Mouse (Mus musculus): Measurements from ENCODE around the gene Slc22a3. TPM values are rescaled to one million over a fixed set of nuclear protein-coding genes. Genes with fewer than 3 reads are reported as not detected.

Slc22a3 gene
- polyA plus RNA-seq, 1 experiment from 2014 or later: 0.05 TPM

- Histone ChIP-seq H3K4me1 (replicated peaks; ENCODE audit: control insufficient read depth, insufficient read depth) (no peaks in the 10 kb centered on the region; the same call in 1 of the 2 replicates), H3K9me3 (ENCODE audit: control insufficient read depth, low read length) (no peaks in the 10 kb centered on the region), H3K36me3 (ENCODE audit: control insufficient read depth, insufficient read depth, low read length) (no peaks in the 10 kb centered on the region), H3K4me3 (ENCODE audit: low read depth, low read length) (no peak overlapping the region), H3K27me3 (ENCODE audit: control insufficient read depth, insufficient read depth, low read length) (no peaks in the 10 kb centered on the region), H3K27ac (replicated peaks) (no peak overlapping the region), H3K9ac (ENCODE audit: low read length) (no peak overlapping the region), H3K4me2 (replicated peaks; ENCODE audit: low read depth) (no peak overlapping the region)
- DNase-seq (ENCODE audit: low spot score): no peak
- TF ChIP-seq EP300 (optimal IDR thresholded peaks at IDR 0.05): no peak
- ATAC-seq (ENCODE audit: low FRiP score, low TSS enrichment): no peak
- WGBS: 56% methylated on average over 3 of the region's 3 CpGs
Measured at GRCm38 (mm10) chr17:12373601-12374144, 133.8 kb downstream of the Slc22a3 start.

- H3K4me2 ChIP-seq (replicated peaks; ENCODE audit: low read depth): peak overlapping the region; percentile 40
- no peaks in the 10 kb centered on the region for H3K36me3 ChIP-seq (ENCODE audit: control insufficient read depth, insufficient read depth, low read length)
- no peak overlapping the region for H3K9ac ChIP-seq (ENCODE audit: low read length)
- no peak for TF ChIP-seq EP300 (optimal IDR thresholded peaks at IDR 0.05)
- TF ChIP-seq CTCF (IDR thresholded peaks at IDR 0.05; ENCODE audit: low read depth): peak; percentile 92
- no peak overlapping the region for H3K27ac ChIP-seq (replicated peaks)
- DNase-seq (ENCODE audit: low spot score) (peak; percentile 79), ATAC-seq (ENCODE audit: low FRiP score, low TSS enrichment) (peak; percentile 55)
- WGBS: 14% methylated on average over 4 of the region's 4 CpGs
- H3K4me3 ChIP-seq (ENCODE audit: low read depth, low read length): no peak overlapping the region
- H3K9me3 ChIP-seq (ENCODE audit: control insufficient read depth, low read length): no peaks in the 10 kb centered on the region
- no peaks in the 10 kb centered on the region; the same call in 1 of the 2 replicates for H3K4me1 ChIP-seq (replicated peaks; ENCODE audit: control insufficient read depth, insufficient read depth)
- no peaks in the 10 kb centered on the region for H3K27me3 ChIP-seq (ENCODE audit: control insufficient read depth, insufficient read depth, low read length)
Measured at GRCm38 (mm10) chr17:12372021-12372420, 135.5 kb downstream of the Slc22a3 start.

- peak; percentile 51 for DNase-seq (ENCODE audit: low spot score)
Measured at GRCm38 (mm10) chr17:12371310-12371925, 136.1 kb downstream of the Slc22a3 start.

GRCm38 (mm10) chr17:12370289-12370688, 137.2 kb downstream of the Slc22a3 start:
- Histone ChIP-seq H3K36me3 (ENCODE audit: control insufficient read depth, insufficient read depth, low read length) (no peaks in the 10 kb centered on the region), H3K4me2 (replicated peaks; ENCODE audit: low read depth) (no peak overlapping the region), H3K9ac (ENCODE audit: low read length) (no peak overlapping the region), H3K9me3 (ENCODE audit: control insufficient read depth, low read length) (no peaks in the 10 kb centered on the region), H3K27me3 (ENCODE audit: control insufficient read depth, insufficient read depth, low read length) (no peaks in the 10 kb centered on the region), H3K4me3 (ENCODE audit: low read depth, low read length) (no peak overlapping the region), H3K4me1 (replicated peaks; ENCODE audit: control insufficient read depth, insufficient read depth) (no peaks in the 10 kb centered on the region; the same call in 1 of the 2 replicates), H3K27ac (replicated peaks) (no peak overlapping the region)
- 62% methylated on average over 4 of the region's 4 CpGs for WGBS
- DNase-seq (ENCODE audit: low spot score) (no peak), ATAC-seq (ENCODE audit: low FRiP score, low TSS enrichment) (peak; percentile 73)
- TF ChIP-seq CTCF (IDR thresholded peaks at IDR 0.05; ENCODE audit: low read depth) (no peak), EP300 (optimal IDR thresholded peaks at IDR 0.05) (no peak)

More at GRCm38 (mm10) chr17:12371310-12371925, 136.1 kb downstream of the Slc22a3 start:
- Histone ChIP-seq H3K27me3 (ENCODE audit: control insufficient read depth, insufficient read depth, low read length) (no peaks in the 10 kb centered on the region), H3K4me2 (replicated peaks; ENCODE audit: low read depth) (peak overlapping the region; percentile 40), H3K4me1 (replicated peaks; ENCODE audit: control insufficient read depth, insufficient read depth) (no peaks in the 10 kb centered on the region; the same call in 1 of the 2 replicates), H3K9me3 (ENCODE audit: control insufficient read depth, low read length) (no peaks in the 10 kb centered on the region), H3K9ac (ENCODE audit: low read length) (no peak overlapping the region), H3K36me3 (ENCODE audit: control insufficient read depth, insufficient read depth, low read length) (no peaks in the 10 kb centered on the region), H3K4me3 (ENCODE audit: low read depth, low read length) (no peak overlapping the region), H3K27ac (replicated peaks) (no peak overlapping the region)
- ATAC-seq (ENCODE audit: low FRiP score, low TSS enrichment): 0 out of 2 replicates have a peak, but pooled peaks have one; percentile 2
- 27% methylated on average over 10 of the region's 10 CpGs for WGBS
- peak; percentile 69 for TF ChIP-seq CTCF (IDR thresholded peaks at IDR 0.05; ENCODE audit: low read depth)
- no peak for TF ChIP-seq EP300 (optimal IDR thresholded peaks at IDR 0.05)

- Histone ChIP-seq H3K4me1 (replicated peaks; ENCODE audit: control insufficient read depth, insufficient read depth) (no peaks in the 10 kb centered on the region; the same call in 1 of the 2 replicates), H3K9me3 (ENCODE audit: control insufficient read depth, low read length) (no peaks in the 10 kb centered on the region), H3K9ac (ENCODE audit: low read length) (no peak overlapping the region), H3K4me2 (replicated peaks; ENCODE audit: low read depth) (no peak overlapping the region), H3K27me3 (ENCODE audit: control insufficient read depth, insufficient read depth, low read length) (no peaks in the 10 kb centered on the region), H3K36me3 (ENCODE audit: control insufficient read depth, insufficient read depth, low read length) (no peaks in the 10 kb centered on the region), H3K27ac (replicated peaks) (no peak overlapping the region), H3K4me3 (ENCODE audit: low read depth, low read length) (no peak overlapping the region)
- no peak for DNase-seq (ENCODE audit: low spot score)
- 59% methylated on average over 5 of the region's 5 CpGs for WGBS
- no peak for ATAC-seq (ENCODE audit: low FRiP score, low TSS enrichment)
- TF ChIP-seq CTCF (IDR thresholded peaks at IDR 0.05; ENCODE audit: low read depth): no peak
- TF ChIP-seq EP300 (optimal IDR thresholded peaks at IDR 0.05): no peak
Measured at GRCm38 (mm10) chr17:12369393-12369792, 138.1 kb downstream of the Slc22a3 start.

Other genes with a start within 250 kb of the Slc22a3 start
- 25.8 and 35.6 TPM in 2 replicates for gene Map3k4, start 188.9 kb downstream of the Slc22a3 start, polyA plus RNA-seq (2015; fragmentation: Nextera tagmentation; extraction: Ambion mirVana)
- gene Plg, start 129.1 kb downstream of the Slc22a3 start, polyA plus RNA-seq (2015; fragmentation: Nextera tagmentation; extraction: Ambion mirVana): 0.95 and 2.5 TPM in 2 replicates
- not detected in 2 replicates for gene Slc22a2, start 76.4 kb upstream of the Slc22a3 start, polyA plus RNA-seq (2015; fragmentation: Nextera tagmentation; extraction: Ambion mirVana)
- gene Slc22a1, start 168.1 kb upstream of the Slc22a3 start, polyA plus RNA-seq (2015; fragmentation: Nextera tagmentation; extraction: Ambion mirVana): 7.9 and 10.4 TPM in 2 replicates

Measured in stomach, postnatal 0 days (tissue).